8 mouse cellular contexts compared by ENCODE assay signal in the genomic region with DNA sequence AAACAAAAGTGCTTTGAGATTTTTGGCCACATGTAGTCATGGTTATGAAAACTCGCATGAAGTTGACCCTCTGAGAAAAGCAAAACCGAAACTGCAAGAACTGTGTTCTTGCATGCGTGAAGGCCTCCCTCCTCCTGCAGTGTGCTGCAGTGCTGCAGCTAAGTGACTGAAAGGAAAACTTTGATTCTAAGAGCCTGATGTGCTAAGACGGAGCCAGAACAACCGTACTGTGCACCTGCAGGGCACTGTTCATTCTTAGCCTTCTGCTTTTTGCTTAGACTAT. TPM values are rescaled to one million over a fixed set of nuclear protein-coding genes. Genes with fewer than 3 reads are reported as not detected.
DNase-seq lines count a peak whose midpoint lies in the region; ATAC-seq and TF ChIP-seq lines count a peak whose summit lies in the region.

No protein-coding gene starts in this region.

- 8% methylated on average over 5 of the region's 5 CpGs for WGBS in forebrain, embryonic 12.5 days
- 12% methylated on average over 5 of the region's 5 CpGs for WGBS in intestine, embryonic 15.5 days
- 11% methylated on average over 5 of the region's 5 CpGs for WGBS in lung, embryonic 15.5 days

- H3K27me3 ChIP-seq in forebrain, embryonic 12.5 days: peaks cover 26% of the 10 kb centered on the region
- no peaks in the 10 kb centered on the region for H3K27me3 ChIP-seq in intestine, embryonic 15.5 days (replicated peaks)
- no peaks in the 10 kb centered on the region for H3K27me3 ChIP-seq in lung, embryonic 15.5 days

- DNase-seq in layer of hippocampus, adult 2 months (ENCODE audit: low spot score in 2 of 2): no peak
- no peak for DNase-seq in layer of hippocampus, adult 8-10 months (ENCODE audit: low spot score in 2 of 2)
- DNase-seq in skeletal muscle tissue, adult 2 months (ENCODE audit: low read depth, low spot score): peak; percentile 49
- DNase-seq in layer of hippocampus, postnatal 25 days (ENCODE audit: extremely low spot score in 1 of 2, low spot score in 1 of 2): no peak
- DNase-seq in right cerebral cortex, postnatal 10 days (ENCODE audit: low spot score in 2 of 2): no peak

- H3K27ac ChIP-seq in layer of hippocampus, adult 2 months: peak overlapping the region; percentile 74
- no peak overlapping the region for H3K27ac ChIP-seq in forebrain, embryonic 12.5 days
- no peak overlapping the region for H3K27ac ChIP-seq in intestine, embryonic 15.5 days
- H3K27ac ChIP-seq in lung, embryonic 15.5 days: 0 out of 2 replicates have a peak overlapping the region, but pooled peaks have one; percentile 84

- H3K9me3 ChIP-seq in forebrain, embryonic 12.5 days: no peaks in the 10 kb centered on the region
- H3K9me3 ChIP-seq in intestine, embryonic 15.5 days: no peaks in the 10 kb centered on the region
- no peaks in the 10 kb centered on the region for H3K9me3 ChIP-seq in lung, embryonic 15.5 days

- H3K4me1 ChIP-seq in forebrain, embryonic 12.5 days: 0 out of 2 replicates have a peak, but pooled peaks cover 7% of the 10 kb centered on the region
- H3K4me1 ChIP-seq in intestine, embryonic 15.5 days (replicated peaks): peaks cover 9% of the 10 kb centered on the region
- H3K4me1 ChIP-seq in lung, embryonic 15.5 days: peaks cover 10% of the 10 kb centered on the region; the same call in 1 of the 2 replicates

- peak overlapping the region; percentile 71 for H3K4me3 ChIP-seq in layer of hippocampus, adult 2 months
- peak overlapping the region; percentile 52; the same call in 1 of the 2 replicates for H3K4me3 ChIP-seq in forebrain, embryonic 12.5 days (replicated peaks)
- peak overlapping the region; percentile 67 for H3K4me3 ChIP-seq in intestine, embryonic 15.5 days (replicated peaks)
- H3K4me3 ChIP-seq in lung, embryonic 15.5 days: peak overlapping the region; percentile 68

- peak overlapping the region; percentile 72 for H3K4me2 ChIP-seq in forebrain, embryonic 12.5 days
- H3K4me2 ChIP-seq in intestine, embryonic 15.5 days (replicated peaks): peak overlapping the region; percentile 90
- peak overlapping the region; percentile 88 for H3K4me2 ChIP-seq in lung, embryonic 15.5 days

- no peak; the same call in 1 of the 2 replicates for TF ChIP-seq CTCF in layer of hippocampus, adult 2 months (conservative IDR thresholded peaks at IDR 0.05)

- no peak overlapping the region for H3K9ac ChIP-seq in forebrain, embryonic 12.5 days
- peak overlapping the region; percentile 74; the same call in 1 of the 2 replicates for H3K9ac ChIP-seq in intestine, embryonic 15.5 days
- 0 out of 2 replicates have a peak overlapping the region, but pooled peaks have one; percentile 58 for H3K9ac ChIP-seq in lung, embryonic 15.5 days

- ATAC-seq in forebrain, embryonic 12.5 days (ENCODE audit: low FRiP score): no peak
- peak; percentile 64 for ATAC-seq in intestine, embryonic 15.5 days
- no peak for ATAC-seq in lung, embryonic 15.5 days (ENCODE audit: borderline replicate concordance, extremely low read depth, low FRiP score, low TSS enrichment)

- no peaks in the 10 kb centered on the region for H3K36me3 ChIP-seq in forebrain, embryonic 12.5 days (replicated peaks)
- H3K36me3 ChIP-seq in intestine, embryonic 15.5 days: no peaks in the 10 kb centered on the region
- no peaks in the 10 kb centered on the region for H3K36me3 ChIP-seq in lung, embryonic 15.5 days

RNA-seq across cellular contexts. Expression of gene Nod1, which starts 0.5 kb away (rescaled TPM):
- 1 to 10 TPM; 4.9 TPM for total RNA-seq in layer of hippocampus, adult 2 months (2021)
- 1 to 10 TPM; 4.7 to 7.6 (median 6.2) TPM for total RNA-seq in layer of hippocampus, adult 8-10 months (2022)
- polyA plus RNA-seq in forebrain, embryonic 12.5 days (2016; fragmentation: Nextera tagmentation; extraction: Ambion mirVana): 1.8 and 2.0 TPM in 2 replicates
- 4.8 and 5.5 TPM in 2 replicates for polyA plus RNA-seq in intestine, embryonic 15.5 days (2015; fragmentation: Nextera tagmentation; extraction: Ambion mirVana)
- polyA plus RNA-seq in lung, embryonic 15.5 days (2015; fragmentation: Nextera tagmentation; extraction: Ambion mirVana): 6.6 and 7.6 TPM in 2 replicates
- 1 to 10 TPM; 5.1 to 5.8 TPM for total RNA-seq in layer of hippocampus, postnatal 25 days (2021)

RNA-seq across cellular contexts. Expression of gene Ggct, which starts 19.9 kb away (rescaled TPM):
- total RNA-seq in layer of hippocampus, adult 2 months (2021): 10 to 100 TPM; 36.0 to 38.0 TPM
- total RNA-seq in layer of hippocampus, adult 8-10 months (2022): 10 to 100 TPM; 30.2 to 38.7 (median 34.5) TPM
- 9.3 and 9.4 TPM in 2 replicates for polyA plus RNA-seq in forebrain, embryonic 12.5 days (2016; fragmentation: Nextera tagmentation; extraction: Ambion mirVana)
- polyA plus RNA-seq in intestine, embryonic 15.5 days (2015; fragmentation: Nextera tagmentation; extraction: Ambion mirVana): 8.2 and 10.7 TPM in 2 replicates
- polyA plus RNA-seq in lung, embryonic 15.5 days (2015; fragmentation: Nextera tagmentation; extraction: Ambion mirVana): 7.0 and 7.4 TPM in 2 replicates
- 10 to 100 TPM; 32.7 to 36.9 TPM for total RNA-seq in layer of hippocampus, postnatal 25 days (2021)

Comparison
In these comparisons a context has a peak if more than half of its experiments do, and no peak if none do; other contexts are left out.
1. H3K27ac ChIP-seq: peak in layer of hippocampus, adult 2 months (single experiment) and lung, embryonic 15.5 days (single experiment); none in forebrain, embryonic 12.5 days (single experiment) and intestine, embryonic 15.5 days (single experiment).
2. Peak in every context shown above with its lines, with median percentiles within 50 percentile points of each other: H3K4me3 ChIP-seq and H3K4me2 ChIP-seq.